Mouse (Mus musculus): Measurements from ENCODE around the gene Gpr132. TPM values are rescaled to one million over a fixed set of nuclear protein-coding genes. Genes with fewer than 3 reads are reported as not detected.
"Not testable (repeated sequence)": the region's sequence is repeated elsewhere in the genome, so short reads cannot be mapped to it uniquely, and the experiment has no call there.

Gene Gpr132
- polyA plus RNA-seq, 1 experiment = 4.1 TPM

GRCm38 (mm10) chr12:112820401-112820999, 47.5 kb downstream of the Gpr132 start:
- no peak for DNase-seq (ENCODE audit: low spot score)

- no peak for DNase-seq (ENCODE audit: low spot score)
These were observed 48.9 kb downstream of the Gpr132 start for GRCm38 (mm10) chr12:112819057-112819662.

GRCm38 (mm10) chr12:112816866-112817265, 51.2 kb downstream of the Gpr132 start:
- not testable (repeated sequence) for DNase-seq (ENCODE audit: low spot score)

GRCm38 (mm10) chr12:112816294-112816693, 51.7 kb downstream of the Gpr132 start:
- DNase-seq (ENCODE audit: low spot score) = peak; percentile 23

GRCm38 (mm10) chr12:112814682-112815470, 53.2 kb downstream of the Gpr132 start:
- DNase-seq (ENCODE audit: low spot score) = peak; percentile 14

- peak; percentile 11 for DNase-seq (ENCODE audit: low spot score)
These were observed 54.7 kb downstream of the Gpr132 start for GRCm38 (mm10) chr12:112813370-112813769.

GRCm38 (mm10) chr12:112810092-112810885, 57.7 kb downstream of the Gpr132 start:
- no peak for DNase-seq (ENCODE audit: low spot score)

GRCm38 (mm10) chr12:112809641-112810040, 58.4 kb downstream of the Gpr132 start:
- DNase-seq (ENCODE audit: low spot score) = no peak

GRCm38 (mm10) chr12:112808587-112809364, 59.3 kb downstream of the Gpr132 start, which contains the start of gene Clba1:
TSS of gene Clba1 (plus strand) at chr12:112808937.
- DNase-seq (ENCODE audit: low spot score) = peak; percentile 77

GRCm38 (mm10) chr12:112808212-112808586, 59.8 kb downstream of the Gpr132 start:
- DNase-seq (ENCODE audit: low spot score) = no peak

- DNase-seq (ENCODE audit: low spot score) = no peak
These were observed 60.2 kb downstream of the Gpr132 start for GRCm38 (mm10) chr12:112807796-112808195.

- DNase-seq (ENCODE audit: low spot score) = no peak
These were observed 62.0 kb downstream of the Gpr132 start for GRCm38 (mm10) chr12:112806044-112806443.

- DNase-seq (ENCODE audit: low spot score) = no peak
These were observed 64.0 kb downstream of the Gpr132 start for GRCm38 (mm10) chr12:112804046-112804445.

- DNase-seq (ENCODE audit: low spot score) = no peak
These were observed 65.1 kb downstream of the Gpr132 start for GRCm38 (mm10) chr12:112802917-112803316.

- DNase-seq (ENCODE audit: low spot score) = no peak
These were observed 65.9 kb downstream of the Gpr132 start, which contains the start of gene Ahnak2 for GRCm38 (mm10) chr12:112801864-112802846. TSS of gene Ahnak2 (minus strand) at chr12:112802657.

Other genes starting within 250 kb of the Gpr132 start
- 19.5 and 26.9 TPM in 2 replicates for gene Adssl1, start 248.2 kb downstream of the Gpr132 start, polyA plus RNA-seq (2012; rRNA removed)
- gene Siva1, start 223.5 kb downstream of the Gpr132 start, polyA plus RNA-seq (2012; rRNA removed) = 62.6 and 71.8 TPM in 2 replicates
- 149 and 150 TPM in 2 replicates for gene Akt1, start 193.3 kb downstream of the Gpr132 start, polyA plus RNA-seq (2012; rRNA removed)
- gene Zbtb42, start 189.4 kb downstream of the Gpr132 start, polyA plus RNA-seq (2012; rRNA removed) = 18.0 and 20.5 TPM in 2 replicates
- 33.2 and 42.5 TPM in 2 replicates for gene Cep170b, start 147.8 kb downstream of the Gpr132 start, polyA plus RNA-seq (2012; rRNA removed)
- 38.7 and 38.8 TPM in 2 replicates for gene Pld4, start 107.6 kb downstream of the Gpr132 start, polyA plus RNA-seq (2012; rRNA removed)
- gene Ahnak2, start 65.6 kb downstream of the Gpr132 start, polyA plus RNA-seq (2012; rRNA removed) = 40.7 and 65.9 TPM in 2 replicates
- gene Clba1, start 59.3 kb downstream of the Gpr132 start, polyA plus RNA-seq (2012; rRNA removed) = 4.5 and 5.3 TPM in 2 replicates
- gene Cdca4, start 38.8 kb downstream of the Gpr132 start, polyA plus RNA-seq (2012; rRNA removed) = 17.0 and 22.2 TPM in 2 replicates
- gene Jag2, start 61.5 kb upstream of the Gpr132 start, polyA plus RNA-seq (2012; rRNA removed) = 42.7 and 62.7 TPM in 2 replicates
- 42.4 and 54.6 TPM in 2 replicates for gene Nudt14, start 73.9 kb upstream of the Gpr132 start, polyA plus RNA-seq (2012; rRNA removed)
- 23.9 and 26.8 TPM in 2 replicates for gene Btbd6, start 108.3 kb upstream of the Gpr132 start, polyA plus RNA-seq (2012; rRNA removed)
- 69.1 and 82.7 TPM in 2 replicates for gene Brf1, start 132.5 kb upstream of the Gpr132 start, polyA plus RNA-seq (2012; rRNA removed)
- gene Pacs2, start 146.3 kb upstream of the Gpr132 start, polyA plus RNA-seq (2012; rRNA removed) = 38.9 and 40.9 TPM in 2 replicates
- gene Tex22, start 206.3 kb upstream of the Gpr132 start, polyA plus RNA-seq (2012; rRNA removed) = not detected in 2 replicates
- 43.1 and 55.5 TPM in 2 replicates for gene Mta1, start 230.1 kb upstream of the Gpr132 start, polyA plus RNA-seq (2012; rRNA removed)